Mouse (Mus musculus) gastrocnemius, adult 2 months (tissue): ENCODE results near the gene St7. TPM values are rescaled to one million over a fixed set of nuclear protein-coding genes. Genes with fewer than 3 reads are reported as not detected.
A peak's percentile ranks its signal among the peaks of the same experiment; 100 is the strongest.

Experiments
- DNase-seq: peaks from one replicate; pipeline ENCODE4 v3.0.0; 2022
- H3K27ac ChIP-seq: fragments of 200-600 bp; 2 replicates; pipeline ENCODE4 v1.8.1; 2022; ENCODE audit warnings: mild to moderate bottlenecking
- H3K4me3 ChIP-seq: fragments of 200-600 bp; 2 replicates; pipeline ENCODE4 v1.8.1; 2022; ENCODE audit warnings: mild to moderate bottlenecking, moderate library complexity
- CTCF ChIP-seq: fragments of 200-600 bp; IDR thresholded peaks from 2 replicates; pipeline ENCODE4 v1.8.1; 2022; ENCODE audit warnings: antibody characterized with exemption, mild to moderate bottlenecking, moderate library complexity
- intact Hi-C: fragments of 180-260 bp; cut with DNase I; formaldehyde crosslinking; loops from one replicate; pipeline ENCODE4 v1.15.1; 2025
- long read RNA-seq, 2 experiments: library from polyadenylated mRNA; stranded (forward); transcript quantifications; one replicate each; pipeline ENCODE4 v2.0.0; 2021
- total RNA-seq, 2 experiments: library from RNA; stranded (reverse); gene quantifications; 2 replicates each; pipeline ENCODE4 v1.2.3; 2021

The St7 gene
- 10 to 100 TPM; 13.0 to 14.0 TPM for total RNA-seq
- long read RNA-seq, experiment 1, transcript St7-202 (15 exons, 2,046 nt), result major isoform, 11 of 26 reads
- long read RNA-seq, experiment 1, transcript St7-205 (16 exons, 2,115 nt), result minor isoform, 10 of 26 reads
- long read RNA-seq, experiment 1, partial matches to known transcripts, result 1 of 26 reads
- long read RNA-seq, experiment 1, other reads (novel, unspliced or antisense), result 4 of 26 reads
- long read RNA-seq, experiment 2, transcript St7-202 (15 exons, 2,046 nt), result major isoform, 16 of 28 reads
- long read RNA-seq, experiment 2, partial matches to known transcripts, result 0 of 28 reads
- long read RNA-seq, experiment 2, other reads (novel, unspliced or antisense), result 7 of 28 reads

DNA sequence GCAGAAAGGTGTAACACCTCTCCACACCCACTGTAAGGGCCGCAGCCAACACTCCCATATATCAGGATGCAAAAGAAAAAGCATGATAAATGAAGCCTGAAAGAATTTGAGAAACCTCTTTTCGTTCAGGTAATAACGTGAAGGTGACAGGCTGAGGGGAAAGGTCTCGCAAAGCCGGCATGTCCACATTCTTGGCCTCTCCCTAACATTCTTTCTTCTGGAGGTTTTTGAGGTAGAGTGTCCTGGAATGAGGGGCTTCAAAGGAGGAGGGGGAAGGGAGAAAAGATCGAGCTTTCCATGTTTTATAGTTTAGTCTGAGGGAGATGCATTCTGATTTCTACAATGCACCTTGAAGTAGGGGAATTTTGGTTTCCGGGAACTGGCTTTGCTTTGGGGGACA is at the start of gene St7:
Gene St7 (plus strand): TSS at position 287 of the 400 bp plus-strand sequence.
- no peak for TF ChIP-seq CTCF
- H3K27ac ChIP-seq, result peak within 1 kb of the TSS; percentile 97
- intact Hi-C loops, result no loop called here
- H3K4me3 ChIP-seq, result peak within 1 kb of the TSS; percentile 95
- no peak for DNase-seq

GRCm38 (mm10) chr6:17646107-17646506 is 46.6 kb upstream of the St7 start:
- no peak for TF ChIP-seq CTCF
- H3K27ac ChIP-seq, result no peak overlapping the region
- no peak overlapping the region for H3K4me3 ChIP-seq
- intact Hi-C loops, result no loop called here
- no peak for DNase-seq

- Histone ChIP-seq H3K27ac (no peak overlapping the region), H3K4me3 (no peak overlapping the region)
- TF ChIP-seq CTCF, result no peak
- intact Hi-C loops, result no loop called here
- peak; percentile 29 for DNase-seq
Measured at GRCm38 (mm10) chr6:17652132-17652531, 40.6 kb upstream of the St7 start.

GRCm38 (mm10) chr6:17655080-17655479 is 37.7 kb upstream of the St7 start:
- no peak overlapping the region for H3K4me3 ChIP-seq
- DNase-seq, result no peak
- intact Hi-C loops, result no loop called here
- no peak for TF ChIP-seq CTCF
- H3K27ac ChIP-seq, result no peak overlapping the region

DNA sequence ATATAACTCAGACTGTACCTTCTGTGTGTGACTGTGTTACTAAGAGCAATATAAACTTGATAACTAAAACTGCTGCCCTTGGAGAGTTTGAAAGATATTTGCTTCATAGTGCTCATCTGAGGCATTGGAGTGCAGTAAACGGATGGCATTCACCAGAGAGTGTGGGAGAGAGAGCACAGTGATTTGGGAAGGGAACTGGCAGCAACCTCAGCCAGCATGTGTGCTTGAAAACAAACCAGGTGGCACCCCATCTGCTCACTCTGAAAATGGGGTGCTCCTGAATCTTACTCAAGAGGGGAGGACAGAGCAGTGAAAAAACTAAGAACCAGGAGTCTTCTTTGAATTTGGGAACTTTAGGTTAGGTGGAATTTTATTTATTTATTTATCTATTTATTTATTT is 35.4 kb upstream of the St7 start:
- Histone ChIP-seq H3K4me3 (no peak overlapping the region), H3K27ac (no peak overlapping the region)
- no peak for DNase-seq
- TF ChIP-seq CTCF, result no peak
- intact Hi-C loops, result no loop called here

- no peak for DNase-seq
- TF ChIP-seq CTCF, result no peak
- intact Hi-C loops, result no loop called here
- H3K27ac ChIP-seq, result no peak overlapping the region
- no peak overlapping the region for H3K4me3 ChIP-seq
Measured at GRCm38 (mm10) chr6:17665348-17665747, 27.4 kb upstream of the St7 start.

GRCm38 (mm10) chr6:17666024-17666423 is 26.7 kb upstream of the St7 start:
- no peak for DNase-seq
- TF ChIP-seq CTCF, result no peak
- Histone ChIP-seq H3K27ac (no peak overlapping the region), H3K4me3 (no peak overlapping the region)
- intact Hi-C loops, result no loop called here

DNA sequence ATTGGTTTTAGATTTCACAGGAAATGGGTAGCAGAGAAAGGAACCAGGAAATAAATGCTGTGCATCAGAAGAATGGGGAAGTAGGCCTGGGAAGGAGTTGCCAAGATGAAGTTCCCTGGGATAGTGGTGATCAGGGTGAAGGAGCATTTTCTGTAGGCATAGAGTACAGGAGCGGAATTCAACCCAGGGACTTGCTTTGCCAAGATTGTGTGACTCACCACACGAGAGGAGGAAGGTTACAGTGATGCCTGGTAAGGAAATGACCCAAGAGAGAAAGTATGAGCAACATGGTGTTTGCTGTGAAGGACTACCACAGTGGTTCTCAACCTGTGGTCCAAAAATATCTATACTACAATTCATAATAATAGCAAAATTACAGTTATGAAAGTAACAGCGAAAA is 24.9 kb upstream of the St7 start:
- Histone ChIP-seq H3K4me3 (no peak overlapping the region), H3K27ac (no peak overlapping the region)
- intact Hi-C loops, result no loop called here
- no peak for TF ChIP-seq CTCF
- no peak for DNase-seq

DNA sequence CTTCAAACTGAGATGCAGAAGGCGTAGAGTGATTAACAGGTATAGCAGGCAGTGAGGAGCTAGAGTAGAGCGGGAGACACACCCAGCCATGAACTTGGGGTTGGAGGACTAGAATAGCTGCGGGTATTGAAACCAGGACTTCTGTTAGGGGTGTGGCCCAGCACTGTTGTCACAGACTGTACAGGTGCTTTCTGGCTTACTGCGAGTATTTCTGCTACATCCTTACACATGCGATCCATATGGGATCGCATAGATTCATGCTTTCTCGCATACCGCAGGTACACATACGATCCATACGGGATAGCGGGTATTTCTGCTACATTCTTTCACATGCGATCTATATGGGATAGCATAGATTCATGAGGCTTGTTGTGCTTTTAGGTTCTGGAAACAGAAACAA is 24.4 kb upstream of the St7 start:
- H3K27ac ChIP-seq, result no peak overlapping the region
- intact Hi-C loops, result no loop called here
- no peak for DNase-seq
- TF ChIP-seq CTCF, result no peak
- H3K4me3 ChIP-seq, result no peak overlapping the region

DNA sequence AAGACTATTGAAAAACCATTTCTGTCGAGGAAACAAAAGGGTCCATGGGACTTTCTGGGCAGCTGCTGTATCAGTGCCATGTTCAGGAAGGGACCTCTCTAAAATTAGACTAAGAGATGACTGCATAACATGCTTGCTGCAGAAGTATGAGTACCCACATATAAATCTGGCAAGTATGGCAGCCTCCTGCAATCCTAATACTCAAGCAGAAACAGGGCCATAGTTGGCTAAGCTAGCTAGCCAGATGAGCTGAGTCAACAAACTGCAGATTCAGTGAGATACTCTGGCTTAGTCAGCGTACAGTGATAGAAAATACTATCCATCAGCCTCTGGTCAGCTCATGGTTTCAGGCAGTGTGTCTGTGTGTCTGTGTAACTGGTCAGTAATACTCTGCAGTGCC is 22.9 kb upstream of the St7 start:
- intact Hi-C loops, result no loop called here
- Histone ChIP-seq H3K4me3 (no peak overlapping the region), H3K27ac (peak overlapping the region; percentile 21)
- no peak for TF ChIP-seq CTCF
- no peak for DNase-seq

DNA sequence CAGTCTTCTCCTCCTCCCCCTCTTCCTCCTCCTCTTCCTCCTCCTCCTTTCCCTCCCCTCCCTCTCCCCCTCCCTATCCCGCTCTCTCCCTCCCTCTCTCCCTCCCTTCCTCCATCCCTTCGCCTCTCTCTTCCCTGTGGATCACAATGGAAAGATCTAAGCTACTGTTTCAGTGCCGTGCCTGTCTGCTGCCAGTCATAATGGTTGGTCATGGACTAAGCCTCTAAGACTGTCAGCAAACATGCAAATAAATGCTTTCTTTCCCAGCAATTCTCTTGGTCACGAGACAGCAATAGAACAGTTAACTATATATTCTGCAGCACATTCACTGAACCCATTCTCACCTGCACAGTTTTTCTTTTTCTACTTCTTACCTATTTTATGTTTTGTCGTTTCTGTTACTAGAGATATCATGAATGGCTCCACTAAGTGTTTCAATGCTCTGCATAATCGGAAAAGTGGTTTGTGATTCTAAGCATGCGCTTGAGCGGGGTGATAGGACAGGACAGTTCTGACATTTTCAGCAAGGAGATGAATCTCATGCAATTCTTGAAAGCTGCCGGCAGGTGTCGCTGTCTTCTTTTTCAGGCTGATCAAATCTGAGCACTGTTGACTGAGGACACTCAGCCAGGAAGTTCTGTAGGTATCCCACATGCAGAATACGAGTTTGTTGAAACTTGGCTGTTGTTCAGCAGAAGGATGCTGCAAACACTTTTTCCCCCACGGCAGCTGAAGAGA is 17.5 kb upstream of the St7 start:
- intact Hi-C loops, result loop anchor here (2.0 kb wide), 1 partner anchor 160 kb away; no protein-coding TSS in a partner anchor
- peak; percentile 80 for TF ChIP-seq CTCF
- Histone ChIP-seq H3K4me3 (no peak overlapping the region), H3K27ac (no peak overlapping the region)
- peak; percentile 68 for DNase-seq

GRCm38 (mm10) chr6:17677008-17677407 is 15.7 kb upstream of the St7 start:
- TF ChIP-seq CTCF, result no peak
- Histone ChIP-seq H3K27ac (no peak overlapping the region), H3K4me3 (no peak overlapping the region)
- intact Hi-C loops, result no loop called here
- DNase-seq, result no peak

- intact Hi-C loops, result no loop called here
- no peak for DNase-seq
Measured at GRCm38 (mm10) chr6:17680266-17680925, 12.3 kb upstream of the St7 start.

More at GRCm38 (mm10) chr6:17680266-17680925, 12.3 kb upstream of the St7 start:
- H3K4me3 ChIP-seq, result no peak overlapping the region
- no peak overlapping the region for H3K27ac ChIP-seq
- no peak for TF ChIP-seq CTCF
